Mouse (Mus musculus) kidney, postnatal 14 days (tissue): ENCODE data around the gene Gm8882.
"Not testable (repeated sequence)": the region's sequence is repeated elsewhere in the genome, so short reads cannot be mapped to it uniquely, and the experiment has no call there.

Experiments
- DNase-seq: peaks from one replicate; pipeline ENCODE4 v3.0.0; 2022; ENCODE audit warnings: mixed read lengths

The Gm8882 gene

DNA sequence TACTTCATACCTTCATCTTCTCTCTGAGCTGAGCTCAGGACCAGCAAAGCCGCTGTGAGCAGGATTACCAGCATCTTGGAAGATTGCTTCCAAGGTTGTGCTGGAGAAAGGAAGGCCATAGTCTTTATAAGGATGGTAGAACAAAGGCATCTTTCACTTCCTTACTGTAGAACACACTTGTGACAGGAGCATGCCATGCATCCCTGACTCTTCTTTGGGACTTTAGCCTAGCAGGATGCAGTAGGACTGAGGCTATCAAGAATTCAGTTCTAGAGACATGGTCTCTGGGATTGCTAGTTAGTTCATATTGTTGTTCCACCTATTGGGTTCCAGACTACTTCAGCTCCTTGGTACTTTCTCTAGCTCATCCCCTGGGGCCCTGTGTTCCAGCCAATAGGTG is at the start of gene Gm8882:
Gene Gm8882, minus strand, starts transcription at position 101 of the 400 bp plus-strand sequence.
- DNase-seq = not testable (repeated sequence)

DNA sequence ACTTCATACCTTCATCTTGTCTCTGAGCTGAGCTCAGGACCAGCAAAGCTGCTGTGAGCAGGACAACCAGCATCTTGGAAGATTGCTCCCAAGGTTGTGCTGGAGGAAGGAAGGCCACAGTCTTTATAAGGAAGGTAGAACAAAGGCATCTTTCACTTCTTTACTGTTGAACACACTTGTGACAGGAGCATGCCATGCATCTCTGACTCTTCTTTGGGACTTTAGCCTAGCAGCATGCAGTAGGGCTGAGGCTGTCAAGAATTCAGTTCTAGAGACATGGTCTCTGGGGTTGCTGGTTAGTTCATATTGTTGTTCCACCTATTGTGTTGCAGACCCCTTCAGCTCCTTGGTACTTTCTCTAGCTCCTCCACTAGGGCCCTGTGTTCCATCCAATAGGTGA is 49.3 kb downstream of the Gm8882 start, which contains the start of gene Prpmp5:
Gene Prpmp5, minus strand, starts transcription at position 101 of the 400 bp plus-strand sequence.
- DNase-seq = not testable (repeated sequence)
